Comparison of ENCODE assay signal across 14 mouse cellular contexts in genomic region chr10:39522857-39523614, GRCm38 (mm10).
A peak's percentile ranks its signal among the peaks of the same experiment; 100 is the strongest.
DNase-seq lines count a peak whose midpoint lies in the region; ATAC-seq and TF ChIP-seq lines count a peak whose summit lies in the region.
"Had no signal": no experiment of that assay in that cellular context is flagged by ENCODE, and none has a peak within 500 bp of the region (broad histone marks: within the 10 kb centered on the region; RNA-seq: fewer than 3 reads in every experiment).

No protein-coding gene starts in this region.

- ATAC-seq in forebrain, embryonic 13.5 days, result no peak
- ATAC-seq in forebrain, postnatal 0 days, result no peak
- no peak for ATAC-seq in forebrain, embryonic 15.5 days (replicated peaks)
- ATAC-seq in granulocyte monocyte progenitor cell, adult 5-6 weeks (replicated peaks; ENCODE audit: poor library complexity, severe bottlenecking), result no peak
- ATAC-seq: liver, embryonic 12.5 days had no signal

- peaks cover 35% of the 10 kb centered on the region for H3K36me3 ChIP-seq in forebrain, embryonic 13.5 days (ENCODE audit: poor library complexity, severe bottlenecking)
- H3K36me3 ChIP-seq in forebrain, postnatal 0 days (ENCODE audit: insufficient read depth), result peaks cover 24% of the 10 kb centered on the region
- H3K36me3 ChIP-seq in forebrain, embryonic 15.5 days, result peaks cover 19% of the 10 kb centered on the region
- peaks cover 34% of the 10 kb centered on the region for H3K36me3 ChIP-seq in midbrain, embryonic 10.5 days

- peak overlapping the region; percentile 6 for H3K27ac ChIP-seq in forebrain, embryonic 13.5 days
- H3K27ac ChIP-seq in forebrain, postnatal 0 days (ENCODE audit: low read depth, low read length), result no peak overlapping the region
- H3K27ac ChIP-seq in forebrain, embryonic 15.5 days (replicated peaks), result peak overlapping the region; percentile 40
- peak overlapping the region; percentile 69 for H3K27ac ChIP-seq in midbrain, embryonic 10.5 days (replicated peaks)
- H3K27ac ChIP-seq: liver, embryonic 12.5 days had no signal

- H3K4me1 ChIP-seq in forebrain, embryonic 13.5 days, result peaks cover 60% of the 10 kb centered on the region
- no peaks in the 10 kb centered on the region; the same call in 1 of the 2 replicates for H3K4me1 ChIP-seq in forebrain, postnatal 0 days (ENCODE audit: insufficient read depth)
- H3K4me1 ChIP-seq in forebrain, embryonic 15.5 days, result peaks cover 40% of the 10 kb centered on the region
- peaks cover 54% of the 10 kb centered on the region for H3K4me1 ChIP-seq in midbrain, embryonic 10.5 days

- H3K9me3 ChIP-seq in forebrain, embryonic 13.5 days (replicated peaks), result no peaks in the 10 kb centered on the region
- H3K9me3 ChIP-seq in forebrain, postnatal 0 days (ENCODE audit: low read length), result no peaks in the 10 kb centered on the region
- H3K9me3 ChIP-seq in forebrain, embryonic 15.5 days, result no peaks in the 10 kb centered on the region
- no peaks in the 10 kb centered on the region for H3K9me3 ChIP-seq in midbrain, embryonic 10.5 days (replicated peaks)
- H3K9me3 ChIP-seq: liver, embryonic 12.5 days had no signal

- no peak for DNase-seq in forebrain, postnatal 0 days
- DNase-seq in 416B (ENCODE audit: low read depth), result peak; percentile 75
- no peak for DNase-seq in midbrain, embryonic 10.5 days (ENCODE audit: low spot score)
- DNase-seq in gastrocnemius, postnatal 4 days (ENCODE audit: low spot score in 2 of 2), result no peak
- DNase-seq in Muller cell, postnatal 12 days (ENCODE audit: inconsistent ontology term), result no peak
- DNase-seq: cerebellum, adult 11-12 months; heart, postnatal 14 days; kidney, postnatal 10 days; lung, postnatal 4 days; thymus, adult 2 months had no signal

- no peaks in the 10 kb centered on the region for H3K27me3 ChIP-seq in forebrain, embryonic 13.5 days
- H3K27me3 ChIP-seq in forebrain, postnatal 0 days (ENCODE audit: insufficient read depth, low read length), result no peaks in the 10 kb centered on the region
- H3K27me3 ChIP-seq in forebrain, embryonic 15.5 days, result no peaks in the 10 kb centered on the region
- H3K27me3 ChIP-seq in midbrain, embryonic 10.5 days (ENCODE audit: low read depth, poor library complexity, severe bottlenecking), result no peaks in the 10 kb centered on the region
- H3K27me3 ChIP-seq: liver, embryonic 12.5 days had no signal

- no peak overlapping the region for H3K4me2 ChIP-seq in forebrain, embryonic 13.5 days
- no peak overlapping the region for H3K4me2 ChIP-seq in forebrain, postnatal 0 days (ENCODE audit: low read depth)
- no peak overlapping the region for H3K4me2 ChIP-seq in forebrain, embryonic 15.5 days (replicated peaks)
- H3K4me2 ChIP-seq: liver, embryonic 12.5 days had no signal

- WGBS in forebrain, embryonic 13.5 days, result 50% methylated on average over 11 of the region's 11 CpGs
- WGBS in forebrain, postnatal 0 days, result 53% methylated on average over 11 of the region's 11 CpGs
- 52% methylated on average over 11 of the region's 11 CpGs for WGBS in forebrain, embryonic 15.5 days
- WGBS in midbrain, embryonic 10.5 days, result 65% methylated on average over 11 of the region's 11 CpGs

- H3K4me3 ChIP-seq in forebrain, embryonic 13.5 days, result no peak overlapping the region
- H3K4me3 ChIP-seq in forebrain, postnatal 0 days (ENCODE audit: low read depth, low read length), result no peak overlapping the region
- H3K4me3 ChIP-seq in forebrain, embryonic 15.5 days, result no peak overlapping the region
- H3K4me3 ChIP-seq in midbrain, embryonic 10.5 days, result no peak overlapping the region
- H3K4me3 ChIP-seq: liver, embryonic 12.5 days had no signal

- no peak for TF ChIP-seq CTCF in forebrain, postnatal 0 days (IDR thresholded peaks at IDR 0.05; ENCODE audit: low read depth)

- no peak overlapping the region; the same call in 1 of the 2 replicates for H3K9ac ChIP-seq in forebrain, embryonic 13.5 days
- no peak overlapping the region for H3K9ac ChIP-seq in forebrain, postnatal 0 days
- H3K9ac ChIP-seq in forebrain, embryonic 15.5 days (replicated peaks), result no peak overlapping the region
- H3K9ac ChIP-seq: liver, embryonic 12.5 days had no signal
